Mouse (Mus musculus): Measurements from ENCODE around the gene Akap5. TPM values are rescaled to one million over a fixed set of nuclear protein-coding genes. Genes with fewer than 3 reads are reported as not detected.

The Akap5 gene
- total RNA-seq, 2 experiments from 2014 or later: 57.5 to 60.4 TPM

GRCm38 (mm10) chr12:76310007-76310406, 14.7 kb upstream of the Akap5 start:
- DNase-seq (ENCODE audit: low spot score in 2 of 2): no peak

GRCm38 (mm10) chr12:76310633-76311032, 14.1 kb upstream of the Akap5 start:
- DNase-seq (ENCODE audit: low spot score in 2 of 2): no peak

GRCm38 (mm10) chr12:76311227-76311626, 13.5 kb upstream of the Akap5 start:
- no peak for DNase-seq (ENCODE audit: low spot score in 2 of 2)

- no peak for DNase-seq (ENCODE audit: low spot score in 2 of 2)
Observed at GRCm38 (mm10) chr12:76311951-76312350, 12.7 kb upstream of the Akap5 start.

GRCm38 (mm10) chr12:76318282-76319212, 6.1 kb upstream of the Akap5 start:
- DNase-seq (ENCODE audit: low spot score in 2 of 2): no peak

GRCm38 (mm10) chr12:76326437-76327220, 1.9 kb downstream of the Akap5 start:
- no peak for DNase-seq (ENCODE audit: low spot score in 2 of 2)

GRCm38 (mm10) chr12:76328567-76329354, 4.1 kb downstream of the Akap5 start:
- DNase-seq (ENCODE audit: low spot score in 2 of 2): no peak

GRCm38 (mm10) chr12:76333688-76334087, 9.0 kb downstream of the Akap5 start:
- DNase-seq (ENCODE audit: low spot score in 2 of 2): no peak

GRCm38 (mm10) chr12:76335641-76336040, 10.9 kb downstream of the Akap5 start:
- DNase-seq (ENCODE audit: low spot score in 2 of 2): no peak

- no peak for DNase-seq (ENCODE audit: low spot score in 2 of 2)
Observed at GRCm38 (mm10) chr12:76336111-76336965, 11.6 kb downstream of the Akap5 start.

GRCm38 (mm10) chr12:76341080-76341479, 16.4 kb downstream of the Akap5 start:
- DNase-seq (ENCODE audit: low spot score in 2 of 2): peak; percentile 46 to 83

GRCm38 (mm10) chr12:76345759-76346455, 21.2 kb downstream of the Akap5 start:
- DNase-seq (ENCODE audit: low spot score in 2 of 2): no peak

GRCm38 (mm10) chr12:76349680-76350220, 25.1 kb downstream of the Akap5 start:
- DNase-seq (ENCODE audit: low spot score in 2 of 2): no peak

GRCm38 (mm10) chr12:76360868-76361267, 36.2 kb downstream of the Akap5 start:
- DNase-seq (ENCODE audit: low spot score in 2 of 2): no peak

GRCm38 (mm10) chr12:76361405-76362302, 37.0 kb downstream of the Akap5 start:
- DNase-seq (ENCODE audit: low spot score in 2 of 2): no peak

- no peak for DNase-seq (ENCODE audit: low spot score in 2 of 2)
Observed at GRCm38 (mm10) chr12:76362303-76362676, 37.6 kb downstream of the Akap5 start.

- no peak for DNase-seq (ENCODE audit: low spot score in 2 of 2)
Observed at GRCm38 (mm10) chr12:76366276-76366675, 41.6 kb downstream of the Akap5 start.

All from layer of hippocampus, postnatal 14 days (tissue).